Mouse (Mus musculus): ENCODE data around the gene Ctf1. TPM values are rescaled to one million over a fixed set of nuclear protein-coding genes. Genes with fewer than 3 reads are reported as not detected.

The Ctf1 gene
- total and polyA plus RNA-seq, 3 experiments = 2.8 to 7.2 TPM; not detected in 1

DNA sequence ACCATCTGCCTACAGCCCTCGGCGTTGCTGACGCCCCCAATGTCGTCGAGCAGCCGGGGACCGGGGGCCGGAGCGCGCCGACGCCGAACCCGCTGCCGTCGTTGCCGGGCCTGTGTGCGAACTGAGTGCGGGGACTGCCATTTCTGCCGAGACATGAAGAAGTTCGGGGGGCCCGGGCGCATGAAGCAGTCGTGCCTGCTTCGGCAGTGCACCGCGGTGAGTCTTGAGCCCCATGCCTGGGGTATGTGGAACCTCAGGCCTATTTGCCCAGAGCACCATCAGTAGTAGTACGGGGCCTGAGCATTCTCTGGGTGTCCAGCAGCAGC, 35.7 kb downstream of the Ctf1 start:
- peaks cover 2 to 6% of the 10 kb centered on the region in 2 experiments; a peak in 2 of 4 replicates for H3K36me3 ChIP-seq (ENCODE audit: control insufficient read depth in 1 of 2, insufficient read depth in 2 of 2, low read length in 2 of 2)
- no peak overlapping the region for H3K4me3 ChIP-seq (ENCODE audit: control insufficient read depth in 1 of 2, insufficient read depth in 1 of 2, low read depth in 2 of 2, low read length in 2 of 2)
- DNase-seq (ENCODE audit: low read depth, low spot score) = no peak
- no peak overlapping the region for H3K9ac ChIP-seq (ENCODE audit: control insufficient read depth, low read depth, low read length, poor library complexity, severe bottlenecking)
- TF ChIP-seq NELFE (IDR thresholded peaks at IDR 0.05; ENCODE audit: low read depth, low read length) = no peak
- no peak for TF ChIP-seq RCOR1 (IDR thresholded peaks at IDR 0.05; ENCODE audit: low read depth, low read length)
- TF ChIP-seq ZKSCAN1 (IDR thresholded peaks at IDR 0.05; ENCODE audit: low read depth, low read length) = no peak
- TF ChIP-seq MAFK (IDR thresholded peaks at IDR 0.05; ENCODE audit: borderline replicate concordance, low read depth, low read length) = no peak
- TF ChIP-seq MYC (IDR thresholded peaks at IDR 0.05; ENCODE audit: low read depth, low read length) = no peak
- TF ChIP-seq TAL1 (IDR thresholded peaks at IDR 0.05; ENCODE audit: low read length) = no peak
- no peak for TF ChIP-seq TCF12 (IDR thresholded peaks at IDR 0.05; ENCODE audit: low read depth, low read length)
- no peak for TF ChIP-seq ZMIZ1 (IDR thresholded peaks at IDR 0.05; ENCODE audit: low read depth, low read length)
- no peak for TF ChIP-seq MAZ (IDR thresholded peaks at IDR 0.05; ENCODE audit: low read depth, low read length)
- H3K27me3 ChIP-seq (ENCODE audit: control insufficient read depth in 1 of 2, insufficient read depth in 2 of 2, low read length in 2 of 2) = no peaks in the 10 kb centered on the region
- no peaks in the 10 kb centered on the region for H3K9me3 ChIP-seq (replicated peaks; ENCODE audit: insufficient read depth, low read length)
- peaks cover 0 to 8% of the 10 kb centered on the region in 2 experiments; a peak in 1 of 4 replicates for H3K4me1 ChIP-seq (ENCODE audit: control insufficient read depth in 1 of 2, insufficient read depth in 2 of 2, low read length in 2 of 2)
- peaks cover 2% of the 10 kb centered on the region; the same call in 1 of the 2 replicates for H3K79me2 ChIP-seq (ENCODE audit: control insufficient read depth, insufficient read depth, low read length, poor library complexity)
- H3K27ac ChIP-seq (ENCODE audit: control insufficient read depth, low read depth, low read length) = no peak overlapping the region

DNA sequence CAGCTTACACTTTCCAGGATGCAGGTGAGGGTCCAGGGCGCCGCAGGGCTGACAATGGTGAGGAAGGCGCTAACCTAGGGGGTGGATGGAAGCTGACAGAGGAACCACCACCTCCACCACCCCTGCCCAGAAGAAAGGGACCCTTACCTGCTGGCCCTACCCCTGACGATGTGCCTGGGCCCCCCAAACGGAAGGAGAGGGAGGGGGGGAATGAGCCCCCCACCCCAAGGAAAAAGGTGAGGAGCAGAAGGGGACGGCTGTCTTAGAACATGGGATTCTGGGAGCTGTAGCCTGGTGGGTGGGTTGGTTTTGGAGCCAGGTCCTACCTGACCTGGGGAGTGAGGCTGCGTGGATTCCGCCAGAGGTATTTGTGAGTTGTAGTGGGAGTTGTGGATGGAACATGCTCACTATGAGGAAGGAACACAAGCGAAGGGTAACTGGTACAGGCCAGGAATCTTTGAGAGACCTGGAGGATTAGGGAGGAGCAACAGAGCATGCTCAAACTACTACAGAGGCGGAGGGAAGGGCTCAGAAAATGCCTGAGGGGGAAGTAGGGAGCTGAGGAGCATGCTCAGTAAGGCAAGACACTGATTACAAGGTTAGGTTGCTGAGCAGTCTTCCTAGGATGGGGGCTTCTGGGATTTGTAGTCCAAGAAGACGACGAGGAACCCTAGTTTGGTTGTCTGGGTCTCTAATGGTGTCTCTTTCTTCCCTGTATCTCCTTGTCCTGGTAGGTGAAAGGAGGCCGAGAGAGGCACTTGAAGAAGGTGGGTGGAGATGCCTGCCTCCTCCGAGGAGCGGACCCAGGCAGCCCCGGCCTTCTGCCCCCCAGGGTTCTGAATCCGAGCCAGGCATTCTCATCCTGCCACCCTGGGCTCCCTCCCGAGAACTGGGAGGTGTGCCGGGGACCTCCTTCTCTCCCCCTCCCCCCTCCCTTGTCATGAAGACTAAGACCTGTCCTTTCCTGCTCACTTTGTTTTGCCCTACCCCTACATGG, 37.9 kb downstream of the Ctf1 start:
- Histone ChIP-seq H3K27me3 (ENCODE audit: control insufficient read depth in 1 of 2, insufficient read depth in 2 of 2, low read length in 2 of 2) (no peaks in the 10 kb centered on the region), H3K27ac (ENCODE audit: control insufficient read depth, low read depth, low read length) (no peak overlapping the region), H3K9ac (ENCODE audit: control insufficient read depth, low read depth, low read length, poor library complexity, severe bottlenecking) (no peak overlapping the region), H3K4me1 (ENCODE audit: control insufficient read depth in 1 of 2, insufficient read depth in 2 of 2, low read length in 2 of 2) (no peaks in the 10 kb centered on the region), H3K4me3 (ENCODE audit: control insufficient read depth in 1 of 2, insufficient read depth in 1 of 2, low read depth in 2 of 2, low read length in 2 of 2) (no peak overlapping the region), H3K79me2 (ENCODE audit: control insufficient read depth, insufficient read depth, low read length, poor library complexity) (peaks cover 2% of the 10 kb centered on the region; the same call in 1 of the 2 replicates), H3K9me3 (replicated peaks; ENCODE audit: insufficient read depth, low read length) (no peaks in the 10 kb centered on the region), H3K36me3 (ENCODE audit: control insufficient read depth in 1 of 2, insufficient read depth in 2 of 2, low read length in 2 of 2) (peaks cover 0 to 2% of the 10 kb centered on the region in 2 experiments; a peak in 1 of 4 replicates)
- peak; percentile 68 for TF ChIP-seq NRF1 (IDR thresholded peaks at IDR 0.05; ENCODE audit: insufficient read depth, low read depth, low read length, poor library complexity, severe bottlenecking)
- no peak for TF ChIP-seq CHD1 (IDR thresholded peaks at IDR 0.05; ENCODE audit: low read depth, low read length)
- TF ChIP-seq HCFC1 (IDR thresholded peaks at IDR 0.05; ENCODE audit: low read depth, low read length) = peak; percentile 88
- TF ChIP-seq MEF2A (IDR thresholded peaks at IDR 0.05; ENCODE audit: extremely low read depth, insufficient replicate concordance, low read depth, low read length, poor library complexity, severe bottlenecking) = no peak
- peak; percentile 56 for TF ChIP-seq KAT2A (conservative IDR thresholded peaks at IDR 0.05; ENCODE audit: low read depth, low read length)
- TF ChIP-seq POLR2A (IDR thresholded peaks at IDR 0.05; ENCODE audit: control insufficient read depth in 1 of 2, insufficient read depth in 1 of 2, low read depth in 1 of 2, low read length in 2 of 2, poor library complexity in 1 of 2) = no peak
- TF ChIP-seq SIN3A (IDR thresholded peaks at IDR 0.05; ENCODE audit: low read length) = no peak
- TF ChIP-seq ELF1 (IDR thresholded peaks at IDR 0.05; ENCODE audit: low read depth, low read length) = peak; percentile 72
- DNase-seq (ENCODE audit: low read depth, low spot score) = peak; percentile 70

All from MEL (cell line).